Mouse (Mus musculus) olfactory bulb, adult 2 months (tissue): ENCODE measurements around the gene Pdxk. TPM values are rescaled to one million over a fixed set of nuclear protein-coding genes. Genes with fewer than 3 reads are reported as not detected.
A peak's percentile ranks its signal among the peaks of the same experiment; 100 is the strongest.
"Not testable (repeated sequence)": the region's sequence is repeated elsewhere in the genome, so short reads cannot be mapped to it uniquely, and the experiment has no call there.

Experiments
- H3K27ac ChIP-seq: fragments of 200-500 bp; 2 replicates; pipeline ENCODE4 v1.5.1; 2012; ENCODE audit warnings: low read depth, low read length; ENCODE audit not compliant: insufficient read depth
- H3K4me1 ChIP-seq: fragments of 200-500 bp; 2 replicates; pipeline ENCODE4 v1.6.1; 2012; ENCODE audit warnings: low read length; ENCODE audit not compliant: control insufficient read depth, insufficient read depth
- H3K4me3 ChIP-seq: fragments of 200-500 bp; 2 replicates; pipeline ENCODE4 v1.5.1; 2012; ENCODE audit warnings: mild to moderate bottlenecking, low read depth, low read length, moderate library complexity; ENCODE audit not compliant: insufficient read depth
- CTCF ChIP-seq: fragments of 200-500 bp; IDR thresholded peaks from 2 replicates; pipeline ENCODE4 v1.5.1; 2012; ENCODE audit warnings: low read depth, mild to moderate bottlenecking, low read length, moderate library complexity; ENCODE audit not compliant: insufficient read depth
- POLR2A ChIP-seq: fragments of 200-500 bp; IDR thresholded peaks from 2 replicates; pipeline ENCODE4 v1.6.1; 2012; ENCODE audit warnings: mild to moderate bottlenecking, low read depth, low read length, moderate library complexity; ENCODE audit not compliant: insufficient read depth
- WGBS: fragments of 180-500 bp; shearing (Covaris S2); methylation state at CpG from one replicate; pipeline ENCODE4 v1.1.7; 2018; 5-methylcytosine and 5-hydroxymethylcytosine counted together
- polyA plus RNA-seq: library from polyadenylated mRNA; stranded (reverse); fragments of >200 nt; gene quantifications from 2 replicates; pipeline ENCODE4 v1.2.4, GENCODE M21; 2012; ENCODE audit warnings: low replicate concordance; ENCODE audit not compliant: missing spikeins, insufficient read depth, insufficient read length

Gene Pdxk
- polyA plus RNA-seq, 1 experiment = not detected

GRCm38 (mm10) chr10:78428070-78428469, 36.7 kb downstream of the Pdxk start:
- Histone ChIP-seq H3K27ac (no peak overlapping the region), H3K4me3 (no peak overlapping the region), H3K4me1 (peaks cover 5% of the 10 kb centered on the region; the same call in 1 of the 2 replicates)
- whole genome bisulfite sequencing = 89% methylated on average over 11 of the region's 11 CpGs
- TF ChIP-seq CTCF (no peak), POLR2A (no peak)

GRCm38 (mm10) chr10:78426117-78426735, 38.5 kb downstream of the Pdxk start:
- 46% methylated on average over 6 of the region's 6 CpGs for WGBS
- peak overlapping the region; percentile 65 for H3K4me3 ChIP-seq
- peaks cover 5% of the 10 kb centered on the region; the same call in 1 of the 2 replicates for H3K4me1 ChIP-seq
- TF ChIP-seq CTCF (no peak), POLR2A (no peak)
- H3K27ac ChIP-seq = peak overlapping the region; percentile 13; the same call in 1 of the 2 replicates

GRCm38 (mm10) chr10:78425181-78426041, 39.4 kb downstream of the Pdxk start, which contains the start of gene Cstb:
Gene Cstb, plus strand, starts transcription at chr10:78425669.
- TF ChIP-seq POLR2A (peak; percentile 69), CTCF (no peak)
- Histone ChIP-seq H3K4me1 (peaks cover 5% of the 10 kb centered on the region; the same call in 1 of the 2 replicates), H3K4me3 (peak within 1 kb of the TSS; percentile 65), H3K27ac (peak within 1 kb of the TSS; percentile 34)
- 2% methylated on average over 40 of the region's 40 CpGs for WGBS

- WGBS = 90% methylated on average over 3 of the region's 3 CpGs
- Histone ChIP-seq H3K4me3 (no peak overlapping the region), H3K27ac (no peak overlapping the region), H3K4me1 (peaks cover 8% of the 10 kb centered on the region; the same call in 1 of the 2 replicates)
- TF ChIP-seq POLR2A (no peak), CTCF (no peak)
Observed at GRCm38 (mm10) chr10:78422614-78423013, 42.2 kb downstream of the Pdxk start.

- 93% methylated on average over 2 of the region's 2 CpGs for WGBS
Observed at GRCm38 (mm10) chr10:78420929-78421328, 43.8 kb downstream of the Pdxk start.

GRCm38 (mm10) chr10:78418791-78419190, 46.0 kb downstream of the Pdxk start:
- H3K4me1 ChIP-seq = 0 out of 2 replicates have a peak, but pooled peaks cover 3% of the 10 kb centered on the region
- 80% methylated on average over 2 of the region's 2 CpGs for WGBS
- no peak overlapping the region for H3K27ac ChIP-seq
- TF ChIP-seq POLR2A (no peak), CTCF (no peak)
- H3K4me3 ChIP-seq = no peak overlapping the region

More at GRCm38 (mm10) chr10:78420929-78421328, 43.8 kb downstream of the Pdxk start:
- TF ChIP-seq POLR2A = no peak
- TF ChIP-seq CTCF = no peak
- H3K4me3 ChIP-seq = no peak overlapping the region
- H3K4me1 ChIP-seq = 0 out of 2 replicates have a peak, but pooled peaks cover 3% of the 10 kb centered on the region
- H3K27ac ChIP-seq = no peak overlapping the region

GRCm38 (mm10) chr10:78417888-78418287, 46.9 kb downstream of the Pdxk start:
- H3K4me1 ChIP-seq = peaks cover 6% of the 10 kb centered on the region; the same call in 1 of the 2 replicates
- WGBS = 35% methylated on average over 5 of the region's 5 CpGs
- H3K27ac ChIP-seq = no peak overlapping the region
- H3K4me3 ChIP-seq = no peak overlapping the region
- TF ChIP-seq CTCF = no peak
- no peak for TF ChIP-seq POLR2A

GRCm38 (mm10) chr10:78414936-78415335, 49.8 kb downstream of the Pdxk start:
- peaks cover 18% of the 10 kb centered on the region for H3K4me1 ChIP-seq
- not testable (repeated sequence) for H3K4me3 ChIP-seq, H3K27ac ChIP-seq
- WGBS = 92% methylated on average over 4 of the region's 4 CpGs

GRCm38 (mm10) chr10:78413152-78413520, 51.6 kb downstream of the Pdxk start:
- TF ChIP-seq POLR2A (no peak), CTCF (no peak)
- Histone ChIP-seq H3K4me1 (peaks cover 20% of the 10 kb centered on the region), H3K27ac (peak overlapping the region; percentile 52), H3K4me3 (peak overlapping the region; percentile 90)
- WGBS = 23% methylated on average over 7 of the region's 7 CpGs
